Mouse (Mus musculus) liver, embryonic 11.5 days (tissue): ENCODE measurements around the gene Tbc1d16. TPM values are rescaled to one million over a fixed set of nuclear protein-coding genes. Genes with fewer than 3 reads are reported as not detected.
A peak's percentile ranks its signal among the peaks of the same experiment; 100 is the strongest.

Experiments used
- ATAC-seq: fragments of 200-750 bp; cut with Nextera tagmentation; replicated peaks from 2 replicates; pipeline ENCODE4 v1.8.0; 2017; ENCODE audit warnings: moderate number of reproducible peaks, mild to moderate bottlenecking, moderate TSS enrichment, moderate library complexity; ENCODE audit not compliant: low FRiP score
- DNase-seq: peaks from one replicate; pipeline ENCODE4 v3.0.0-alpha.2; 2017; ENCODE audit warnings: low spot score
- H3K27ac ChIP-seq: fragments of 300-500 bp; sonication (generic); 2 replicates; pipeline ENCODE4 v1.5.1; 2014; ENCODE audit warnings: mild to moderate bottlenecking, low read depth, low read length, control low read depth
- H3K27me3 ChIP-seq: fragments of 300-500 bp; sonication (generic); replicated peaks from 2 replicates; pipeline ENCODE4 v1.6.1; 2014; ENCODE audit warnings: low read length, mixed read lengths; ENCODE audit not compliant: control insufficient read depth, insufficient read depth
- H3K36me3 ChIP-seq: fragments of 300-500 bp; sonication (generic); 2 replicates; pipeline ENCODE4 v1.6.1; 2014; ENCODE audit warnings: mild to moderate bottlenecking, low read length, moderate library complexity, mixed read lengths; ENCODE audit not compliant: control insufficient read depth, insufficient read depth
- H3K4me1 ChIP-seq: fragments of 300-500 bp; sonication (generic); replicated peaks from 2 replicates; pipeline ENCODE4 v1.6.1; 2014; ENCODE audit warnings: low read length, mixed read lengths; ENCODE audit not compliant: control insufficient read depth, insufficient read depth
- H3K4me2 ChIP-seq: fragments of 300-500 bp; sonication (generic); 2 replicates; pipeline ENCODE4 v1.6.1; 2014; ENCODE audit warnings: mild to moderate bottlenecking, control low read depth, moderate library complexity
- H3K4me3 ChIP-seq: fragments of 300-500 bp; sonication (generic); 2 replicates; pipeline ENCODE4 v1.5.1; 2014; ENCODE audit warnings: low read depth, low read length, control low read depth
- H3K9ac ChIP-seq: fragments of 300-500 bp; sonication (generic); 2 replicates; pipeline ENCODE4 v1.6.1; 2014; ENCODE audit warnings: low read depth, low read length, control low read depth
- H3K9me3 ChIP-seq: fragments of 300-500 bp; sonication (generic); 2 replicates; pipeline ENCODE4 v1.6.1; 2016; ENCODE audit warnings: low read length, inconsistent platforms, mixed read lengths; ENCODE audit not compliant: control insufficient read depth
- WGBS: fragments of 180-500 bp; shearing (Covaris S2); extraction: QIAGEN DNeasy Blood & Tissue Kit; methylation state at CpG from one replicate; pipeline ENCODE4 v1.1.7; 2014; 5-methylcytosine and 5-hydroxymethylcytosine counted together
- polyA plus RNA-seq: library from polyadenylated mRNA; unstranded; fragments of >200 nt; fragmentation: Nextera tagmentation; extraction: Ambion mirVana; gene quantifications from 2 replicates; pipeline ENCODE4 v1.2.1, GENCODE M21; 2014

Gene Tbc1d16
- polyA plus RNA-seq, 1 experiment from 2014 or later = 3.6 TPM

DNA sequence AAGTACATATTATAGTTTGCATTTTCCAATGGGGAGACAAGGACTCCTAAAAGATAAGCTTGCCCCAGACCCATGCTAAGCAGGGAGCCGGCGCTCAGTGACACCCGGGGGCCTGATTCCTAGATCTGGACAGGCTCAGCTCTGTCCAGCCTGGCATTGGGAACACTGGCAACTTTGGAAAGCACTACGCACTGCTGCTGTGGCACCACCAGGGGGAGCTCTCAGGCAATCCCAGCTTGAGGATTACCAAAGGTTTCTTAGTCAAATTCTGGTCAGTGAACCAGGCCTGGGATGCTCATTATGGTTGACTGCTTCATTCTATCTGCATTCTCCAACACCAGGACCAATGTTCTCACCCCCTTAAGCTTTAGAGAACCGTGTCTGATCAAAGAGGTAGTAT is 21.7 kb downstream of the Tbc1d16 start:
- ATAC-seq = no peak

DNA sequence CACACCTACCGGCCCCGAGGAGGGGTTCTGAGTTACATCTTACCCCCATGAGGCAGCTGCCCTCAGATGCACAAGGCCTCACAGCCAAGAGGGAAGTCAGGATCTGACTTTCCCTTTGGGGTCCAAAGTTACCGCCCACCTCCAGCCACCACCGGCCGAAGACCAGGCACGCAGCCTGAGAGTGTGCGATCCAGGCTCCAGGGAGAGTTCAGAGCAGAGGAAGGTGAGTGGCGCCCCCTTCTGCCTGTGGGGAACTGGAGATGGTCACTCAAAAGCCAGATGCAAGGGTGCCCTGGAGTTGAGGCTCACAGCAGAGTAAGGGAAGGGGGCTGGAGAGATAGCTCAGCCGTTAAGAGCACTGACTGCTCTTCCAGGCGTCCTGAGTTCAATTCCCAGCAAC is 22.6 kb downstream of the Tbc1d16 start:
- Histone ChIP-seq H3K4me1 (no peaks in the 10 kb centered on the region; the same call in 1 of the 2 replicates), H3K9ac (no peak overlapping the region), H3K9me3 (no peaks in the 10 kb centered on the region), H3K4me3 (no peak overlapping the region), H3K27me3 (no peaks in the 10 kb centered on the region), H3K27ac (no peak overlapping the region), H3K4me2 (no peak overlapping the region), H3K36me3 (peaks cover 9% of the 10 kb centered on the region; the same call in 1 of the 2 replicates)
- 79% methylated on average over 10 of the region's 10 CpGs for whole genome bisulfite sequencing
- DNase-seq (no peak), ATAC-seq (no peak)

More for the DNA sequence above, 21.7 kb downstream of the Tbc1d16 start:
- Histone ChIP-seq H3K36me3 (peaks cover 9% of the 10 kb centered on the region; the same call in 1 of the 2 replicates), H3K9me3 (no peaks in the 10 kb centered on the region), H3K9ac (no peak overlapping the region), H3K4me1 (no peaks in the 10 kb centered on the region; the same call in 1 of the 2 replicates), H3K4me2 (no peak overlapping the region), H3K4me3 (no peak overlapping the region), H3K27ac (no peak overlapping the region), H3K27me3 (no peaks in the 10 kb centered on the region)
- DNase-seq = peak; percentile 61
- 26% methylated on average over 5 of the region's 5 CpGs for WGBS

DNA sequence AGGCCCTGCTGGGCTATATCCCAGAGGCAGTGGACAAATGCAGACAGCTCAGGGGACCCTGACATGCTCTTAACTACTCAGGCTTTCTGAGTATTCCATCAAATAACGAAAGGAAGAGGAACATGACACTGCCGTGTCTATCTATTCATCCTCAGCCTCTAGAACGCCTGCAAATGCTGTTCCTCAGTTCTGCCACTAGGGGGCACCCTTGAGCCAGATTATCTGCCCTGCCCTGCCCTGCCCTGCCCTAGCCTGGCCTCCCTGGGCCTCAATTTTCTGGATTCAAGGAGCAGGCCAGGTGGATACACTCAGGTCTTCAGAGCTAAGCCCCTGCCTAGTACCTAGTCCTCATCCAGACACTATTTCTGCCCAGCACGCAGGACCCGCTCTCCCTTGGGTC is 24.9 kb downstream of the Tbc1d16 start:
- Histone ChIP-seq H3K4me2 (no peak overlapping the region), H3K27ac (no peak overlapping the region), H3K27me3 (no peaks in the 10 kb centered on the region), H3K9ac (no peak overlapping the region), H3K4me3 (no peak overlapping the region), H3K9me3 (no peaks in the 10 kb centered on the region), H3K4me1 (no peaks in the 10 kb centered on the region), H3K36me3 (peaks cover 5% of the 10 kb centered on the region; the same call in 1 of the 2 replicates)
- peak; percentile 36; the same call in 1 of the 2 replicates for ATAC-seq
- 56% methylated on average over 5 of the region's 5 CpGs for WGBS
- DNase-seq = no peak

DNA sequence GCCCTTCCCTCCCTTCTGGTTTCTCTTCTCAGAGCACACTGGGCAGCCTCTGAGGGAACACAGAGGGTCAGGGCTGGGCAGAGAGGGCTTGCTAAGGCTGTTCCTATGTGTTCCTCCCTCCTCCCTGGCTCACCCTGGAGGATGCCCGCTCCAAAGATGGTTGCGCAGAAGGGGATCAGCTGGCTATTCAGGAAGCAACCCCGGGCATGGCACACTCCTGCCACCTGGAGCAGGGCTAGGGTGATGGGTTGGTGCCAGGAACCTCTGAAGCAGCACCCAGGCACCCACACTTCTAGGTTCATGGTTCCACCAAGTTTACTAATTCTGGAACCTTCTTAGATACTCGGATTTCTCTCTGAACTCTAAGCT is 29.1 kb downstream of the Tbc1d16 start:
- Histone ChIP-seq H3K4me1 (no peaks in the 10 kb centered on the region), H3K9me3 (no peaks in the 10 kb centered on the region), H3K27ac (no peak overlapping the region), H3K9ac (no peak overlapping the region), H3K4me2 (no peak overlapping the region), H3K27me3 (no peaks in the 10 kb centered on the region), H3K36me3 (peaks cover 3% of the 10 kb centered on the region; the same call in 1 of the 2 replicates), H3K4me3 (no peak overlapping the region)
- ATAC-seq = no peak
- WGBS = 79% methylated on average over 4 of the region's 4 CpGs
- no peak for DNase-seq

DNA sequence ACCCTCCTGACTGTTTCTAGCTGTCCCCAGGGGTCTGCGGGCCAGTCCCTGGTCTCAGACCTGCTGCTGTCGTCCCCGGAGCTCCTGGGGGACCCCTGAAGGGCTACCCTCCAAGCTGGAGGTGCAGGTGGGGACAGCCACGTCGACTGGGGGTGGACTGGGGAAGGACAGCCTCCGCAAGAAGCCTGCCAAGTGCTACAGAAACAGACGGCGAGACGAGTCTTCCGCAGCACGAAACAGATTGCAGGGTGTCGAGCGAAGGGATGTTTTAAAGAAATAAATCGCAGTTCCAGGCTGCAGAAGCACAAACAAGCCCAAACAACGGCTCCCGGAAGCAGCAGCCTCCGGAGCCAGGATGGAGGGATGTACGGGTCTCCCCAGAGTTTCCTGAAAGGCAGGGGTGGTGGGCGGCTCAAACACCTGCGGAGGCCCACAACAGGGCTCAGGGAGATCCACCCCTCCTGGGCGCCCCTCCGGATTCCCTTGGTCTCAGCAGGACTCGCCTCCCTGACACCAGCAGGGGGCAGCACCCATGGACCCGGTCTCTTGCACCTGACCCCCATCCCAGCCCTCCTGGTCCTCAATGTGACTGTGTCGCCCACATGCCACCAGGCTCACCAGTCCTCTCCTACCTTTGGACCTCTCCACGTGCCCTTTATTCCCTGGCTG is 29.6 kb downstream of the Tbc1d16 start:
- H3K4me2 ChIP-seq = no peak overlapping the region
- H3K4me1 ChIP-seq = no peaks in the 10 kb centered on the region
- ATAC-seq = no peak
- 61% methylated on average over 26 of the region's 26 CpGs for WGBS
- no peak overlapping the region for H3K27ac ChIP-seq
- DNase-seq = no peak
- no peaks in the 10 kb centered on the region for H3K9me3 ChIP-seq
- no peaks in the 10 kb centered on the region for H3K27me3 ChIP-seq
- peaks cover 3% of the 10 kb centered on the region; the same call in 1 of the 2 replicates for H3K36me3 ChIP-seq
- H3K9ac ChIP-seq = no peak overlapping the region
- H3K4me3 ChIP-seq = no peak overlapping the region

DNA sequence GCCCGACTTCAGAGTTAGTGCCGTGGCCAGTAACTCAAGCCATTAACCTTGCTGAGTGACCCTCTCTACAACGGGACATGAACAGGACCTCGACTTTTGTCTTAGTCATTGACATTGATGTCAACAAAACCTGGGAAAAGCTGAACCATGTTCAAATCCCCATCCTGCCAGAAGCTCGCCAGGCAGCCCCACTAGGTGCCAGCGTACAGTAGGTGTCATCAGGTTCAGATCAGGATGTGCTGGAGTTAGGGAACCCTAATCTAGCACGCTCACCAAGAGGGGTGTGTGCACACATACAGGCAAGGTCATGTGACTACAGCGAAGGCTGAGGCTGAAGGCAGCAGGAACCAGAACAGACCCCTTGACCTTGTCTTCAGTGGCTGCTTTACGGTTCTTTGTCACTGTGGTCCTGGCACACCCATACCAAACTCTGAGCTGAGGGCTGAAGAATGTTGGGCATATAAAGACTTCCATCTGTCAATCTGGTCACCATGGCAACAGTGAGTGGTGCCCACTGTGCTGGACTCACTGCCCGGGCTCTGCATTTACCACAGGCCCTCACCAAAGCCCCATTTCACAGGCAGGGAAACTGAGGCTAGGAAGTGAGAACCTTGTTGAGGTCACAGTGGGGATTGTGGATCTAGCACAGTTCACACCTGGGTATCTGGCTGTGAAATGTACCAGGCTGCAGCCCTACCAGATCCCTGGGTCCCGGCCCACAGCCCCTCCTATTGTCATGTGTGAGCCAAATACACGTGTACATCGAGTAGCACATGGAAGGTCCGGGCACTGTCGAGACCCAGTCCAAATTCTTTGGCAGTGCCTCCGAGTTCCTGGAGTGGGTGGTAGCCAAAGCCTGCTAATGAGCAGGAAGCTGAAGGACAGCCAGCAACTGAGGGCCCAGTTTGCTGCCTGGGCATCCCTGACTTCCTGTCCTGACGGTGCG is 30.4 kb downstream of the Tbc1d16 start:
- ATAC-seq (no peak), DNase-seq (no peak)
- H3K27ac ChIP-seq = no peak overlapping the region
- no peaks in the 10 kb centered on the region for H3K4me1 ChIP-seq
- H3K9ac ChIP-seq = no peak overlapping the region
- 84% methylated on average over 18 of the region's 18 CpGs for WGBS
- H3K4me3 ChIP-seq = no peak overlapping the region
- H3K9me3 ChIP-seq = no peaks in the 10 kb centered on the region
- no peak overlapping the region for H3K4me2 ChIP-seq
- H3K27me3 ChIP-seq = no peaks in the 10 kb centered on the region
- H3K36me3 ChIP-seq = peaks cover 3% of the 10 kb centered on the region; the same call in 1 of the 2 replicates

DNA sequence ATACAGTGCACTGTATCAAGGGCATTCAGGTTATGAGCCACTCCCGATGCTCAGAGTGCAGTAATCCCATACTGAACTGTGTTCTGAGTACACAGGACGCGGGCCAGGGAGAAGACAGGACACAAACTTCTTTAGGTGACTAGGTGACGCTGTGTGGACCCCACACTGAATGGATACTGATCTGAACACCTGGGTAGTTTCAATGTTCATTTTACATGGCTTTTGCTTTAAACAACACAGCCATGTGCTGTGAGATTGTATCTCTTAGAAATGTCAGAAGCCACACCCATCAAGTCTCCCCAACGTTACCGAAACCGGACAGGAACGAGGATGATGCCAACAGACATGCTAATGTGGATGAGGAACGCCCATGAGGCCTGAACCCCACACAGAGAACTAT is 35.7 kb downstream of the Tbc1d16 start:
- Histone ChIP-seq H3K36me3 (no peaks in the 10 kb centered on the region), H3K9me3 (no peaks in the 10 kb centered on the region), H3K27ac (no peak overlapping the region), H3K27me3 (no peaks in the 10 kb centered on the region), H3K4me3 (no peak overlapping the region), H3K4me1 (no peaks in the 10 kb centered on the region), H3K9ac (no peak overlapping the region), H3K4me2 (no peak overlapping the region)
- DNase-seq (no peak), ATAC-seq (no peak)
- WGBS = 79% methylated on average over 9 of the region's 9 CpGs

DNA sequence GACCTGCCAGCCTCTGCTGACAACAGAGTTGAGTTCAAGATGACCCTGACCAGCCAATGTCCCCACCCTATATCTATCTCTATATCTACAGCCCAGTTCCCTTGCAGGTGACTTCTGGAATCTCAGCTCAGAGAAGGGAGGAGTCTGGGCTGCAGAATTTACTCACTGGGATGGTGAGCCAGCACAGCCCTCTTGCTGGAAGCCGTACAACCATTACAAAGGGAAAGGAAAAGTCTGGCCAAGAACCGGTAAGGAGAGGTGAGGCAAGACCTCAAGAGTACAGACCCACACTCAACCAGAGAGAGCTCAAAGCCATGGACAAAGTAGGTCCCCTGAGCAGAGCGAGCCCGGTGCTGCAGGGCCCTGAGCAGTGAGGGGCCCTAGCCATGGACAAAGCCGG is 36.1 kb downstream of the Tbc1d16 start:
- no peaks in the 10 kb centered on the region for H3K36me3 ChIP-seq
- H3K9me3 ChIP-seq = no peaks in the 10 kb centered on the region
- H3K4me2 ChIP-seq = no peak overlapping the region
- no peak overlapping the region for H3K27ac ChIP-seq
- DNase-seq (no peak), ATAC-seq (no peak)
- H3K27me3 ChIP-seq = no peaks in the 10 kb centered on the region
- H3K4me3 ChIP-seq = no peak overlapping the region
- no peak overlapping the region for H3K9ac ChIP-seq
- WGBS = 83% methylated on average over 5 of the region's 5 CpGs
- peaks cover 3% of the 10 kb centered on the region; the same call in 1 of the 2 replicates for H3K4me1 ChIP-seq
